In genomic region chr13:14428845-14429553, GRCm38 (mm10) we compare ENCODE assay signal across 25 mouse cellular contexts.
"Had no signal": no experiment of that assay in that cellular context is flagged by ENCODE, and none has a peak within 500 bp of the region (broad histone marks: within the 10 kb centered on the region; RNA-seq: fewer than 3 reads in every experiment).

No protein-coding gene starts in this region.

- H3K9me3 ChIP-seq: heart, embryonic 13.5 days; heart, embryonic 15.5 days; hindbrain, embryonic 13.5 days; hindbrain, embryonic 15.5 days; kidney, embryonic 15.5 days; limb, embryonic 10.5 days; limb, embryonic 12.5 days had no signal

- H3K9ac ChIP-seq: forebrain, postnatal 0 days; heart, embryonic 13.5 days; heart, embryonic 15.5 days; hindbrain, embryonic 13.5 days; hindbrain, embryonic 15.5 days; kidney, embryonic 15.5 days; limb, embryonic 12.5 days had no signal

- H3K4me3 ChIP-seq: heart, adult 2 months; heart, embryonic 13.5 days; heart, embryonic 15.5 days; hindbrain, embryonic 13.5 days; hindbrain, embryonic 15.5 days; kidney, embryonic 15.5 days; layer of hippocampus, adult 2 months; left cerebral cortex, adult 2 months; limb, embryonic 10.5 days; limb, embryonic 12.5 days had no signal

- H3K4me1 ChIP-seq: heart, embryonic 13.5 days; heart, embryonic 15.5 days; hindbrain, embryonic 13.5 days; hindbrain, embryonic 15.5 days; kidney, embryonic 15.5 days; limb, embryonic 10.5 days; limb, embryonic 12.5 days had no signal

- H3K27me3 ChIP-seq: heart, embryonic 13.5 days; heart, embryonic 15.5 days; hindbrain, embryonic 13.5 days; hindbrain, embryonic 15.5 days; kidney, embryonic 15.5 days; limb, embryonic 12.5 days had no signal

- H3K36me3 ChIP-seq: heart, embryonic 13.5 days; heart, embryonic 15.5 days; hindbrain, embryonic 15.5 days; kidney, embryonic 15.5 days; limb, embryonic 10.5 days; limb, embryonic 12.5 days had no signal

- ATAC-seq: forebrain, postnatal 0 days; hindbrain, postnatal 0 days; intestine, embryonic 16.5 days had no signal

- H3K27ac ChIP-seq: heart, adult 2 months; heart, embryonic 13.5 days; heart, embryonic 15.5 days; hindbrain, embryonic 13.5 days; hindbrain, embryonic 15.5 days; hindbrain, postnatal 0 days; kidney, embryonic 15.5 days; kidney, postnatal 0 days; layer of hippocampus, adult 2 months; left cerebral cortex, adult 2 months; limb, embryonic 10.5 days; limb, embryonic 12.5 days had no signal

- H3K4me2 ChIP-seq: heart, embryonic 11.5 days; heart, embryonic 13.5 days; heart, embryonic 15.5 days; hindbrain, embryonic 13.5 days; hindbrain, embryonic 15.5 days; kidney, embryonic 15.5 days; limb, embryonic 12.5 days had no signal

- DNase-seq: forebrain, postnatal 0 days; gastrocnemius, postnatal 14 days; gastrocnemius, postnatal 36 days; heart, adult 11 months; heart, adult 2 months; heart, postnatal 14 days; heart, postnatal 36 days; kidney, adult 11 months; kidney, adult 2 months; kidney, adult 9 months; kidney, postnatal 14 days; kidney, postnatal 36 days had no signal
